Mouse (Mus musculus) cortical plate, adult 2 months (tissue): ENCODE measurements around the gene Nckap1. TPM values are rescaled to one million over a fixed set of nuclear protein-coding genes. Genes with fewer than 3 reads are reported as not detected.
"Not testable (repeated sequence)": the region's sequence is repeated elsewhere in the genome, so short reads cannot be mapped to it uniquely, and the experiment has no call there.

ENCODE experiments used
- H3K27ac ChIP-seq: fragments of 200-500 bp; 2 replicates; pipeline ENCODE4 v1.5.1; 2012; ENCODE audit warnings: low read length, control low read depth, inconsistent platforms; ENCODE audit not compliant: insufficient read depth
- H3K4me1 ChIP-seq: fragments of 200-500 bp; 2 replicates; pipeline ENCODE4 v1.6.1; 2011; ENCODE audit warnings: low read length; ENCODE audit not compliant: control insufficient read depth, insufficient read depth
- H3K4me3 ChIP-seq: fragments of 200-500 bp; 2 replicates; pipeline ENCODE4 v1.5.1; 2011; ENCODE audit warnings: mild to moderate bottlenecking, low read length, control low read depth; ENCODE audit not compliant: insufficient read depth
- CTCF ChIP-seq: fragments of 200-500 bp; IDR thresholded peaks from 2 replicates; pipeline ENCODE4 v1.5.1; 2011; ENCODE audit warnings: mild to moderate bottlenecking, control low read depth, low read length; ENCODE audit not compliant: insufficient read depth; ENCODE audit errors: extremely low read depth
- POLR2A ChIP-seq: fragments of 200-500 bp; IDR thresholded peaks from 2 replicates; pipeline ENCODE4 v1.6.1; 2011; ENCODE audit warnings: mild to moderate bottlenecking, low read length, control low read depth; ENCODE audit not compliant: insufficient read depth; ENCODE audit errors: extremely low read depth
- polyA plus RNA-seq: library from polyadenylated mRNA; depleted of rRNA; stranded (reverse); fragments of >200 nt; gene quantifications from 2 replicates; pipeline ENCODE4 v1.2.3, GENCODE M21; 2012; rRNA removed

The Nckap1 gene
- polyA plus RNA-seq, 1 experiment, result 237 TPM

- Histone ChIP-seq H3K4me1 (peaks cover 2% of the 10 kb centered on the region; the same call in 1 of the 2 replicates), H3K4me3 (no peak overlapping the region)
- TF ChIP-seq CTCF, result no peak
- no peak for TF ChIP-seq POLR2A
Measured at GRCm38 (mm10) chr2:80506051-80506802, 75.0 kb downstream of the Nckap1 start.

DNA sequence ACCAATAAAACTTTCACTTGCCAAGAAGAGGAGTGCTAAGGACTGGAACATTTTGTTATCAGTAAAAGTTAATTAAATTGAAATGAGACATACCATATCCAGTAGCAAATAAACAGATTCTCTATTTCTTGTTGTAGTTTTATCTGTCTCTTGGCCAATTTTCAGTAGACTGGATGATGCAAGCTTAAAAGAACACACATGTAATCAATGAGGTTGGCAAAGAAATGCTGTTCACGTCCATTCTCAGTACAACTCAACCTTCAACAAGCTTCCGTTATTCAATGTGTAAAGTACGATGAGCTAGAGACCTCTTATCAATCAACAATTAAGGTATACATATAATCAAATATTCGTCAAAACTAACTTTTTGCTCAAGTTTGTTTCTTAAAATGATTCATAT is 79.0 kb downstream of the Nckap1 start:
- Histone ChIP-seq H3K27ac (no peak overlapping the region), H3K4me1 (peaks cover 2% of the 10 kb centered on the region; the same call in 1 of the 2 replicates), H3K4me3 (no peak overlapping the region)
- TF ChIP-seq POLR2A (no peak), CTCF (no peak)

More at GRCm38 (mm10) chr2:80506051-80506802, 75.0 kb downstream of the Nckap1 start:
- peak overlapping the region; percentile 23; the same call in 1 of the 2 replicates for H3K27ac ChIP-seq

DNA sequence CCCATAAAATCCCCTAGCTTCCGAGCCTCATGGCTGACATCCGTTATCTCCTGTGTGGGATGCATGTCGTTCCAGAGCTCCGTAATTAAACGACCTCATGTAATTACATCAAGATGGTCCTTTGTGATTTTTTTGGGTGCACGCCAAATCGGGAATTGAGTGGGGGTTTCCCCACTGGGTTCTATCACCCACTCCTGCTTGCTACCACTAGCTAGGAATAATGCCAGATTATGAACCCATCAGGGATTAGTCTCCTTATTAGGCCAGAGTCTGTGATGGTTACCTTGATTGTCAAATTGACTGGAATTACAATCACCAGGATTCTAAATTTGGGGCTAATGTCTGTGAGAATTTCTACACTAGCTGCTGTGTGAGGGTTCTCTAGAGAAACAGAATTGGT is 85.9 kb downstream of the Nckap1 start:
- H3K4me1 ChIP-seq, H3K27ac ChIP-seq, H3K4me3 ChIP-seq: not testable (repeated sequence)

DNA sequence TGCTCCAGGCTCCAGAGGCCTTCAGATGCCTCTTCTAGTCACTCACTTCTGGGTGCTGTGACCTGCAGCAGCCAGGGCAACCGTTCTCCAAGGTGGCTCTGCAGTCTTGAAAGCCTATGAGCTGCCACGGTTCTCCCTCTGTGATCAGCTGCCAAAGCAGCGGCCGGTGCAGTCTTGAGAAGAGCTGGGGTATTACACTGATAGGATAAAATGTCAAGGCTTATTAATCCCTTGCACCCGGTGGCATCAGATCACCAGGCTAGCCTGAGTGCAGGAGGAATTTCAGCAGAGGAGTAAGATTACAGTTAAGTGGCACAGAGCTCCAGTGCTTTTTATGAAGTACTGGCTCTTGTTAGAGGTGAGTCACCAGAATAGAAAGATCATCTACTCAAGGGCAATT is 94.3 kb downstream of the Nckap1 start:
- no peak overlapping the region for H3K27ac ChIP-seq
- no peak overlapping the region for H3K4me3 ChIP-seq
- H3K4me1 ChIP-seq, result no peaks in the 10 kb centered on the region
- no peak for TF ChIP-seq CTCF
- no peak for TF ChIP-seq POLR2A

DNA sequence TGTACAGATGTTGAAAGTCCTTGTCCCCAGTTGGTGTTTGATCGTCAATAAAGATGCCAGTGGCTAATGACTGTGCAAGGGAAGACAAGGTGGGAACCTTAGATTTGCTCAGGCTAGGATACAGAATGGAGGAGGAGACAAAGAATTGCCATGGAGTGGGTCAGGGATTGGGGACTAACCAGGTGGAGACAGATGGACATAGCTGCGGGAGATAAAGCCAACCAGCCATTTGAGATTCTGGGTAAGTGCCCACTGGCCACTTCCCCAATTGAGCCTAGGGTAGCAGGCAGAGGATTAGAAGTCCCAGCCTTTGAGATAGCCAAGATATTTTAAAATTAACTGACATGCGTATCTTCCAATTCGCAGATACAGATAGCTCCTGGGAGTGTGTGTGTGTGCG is 96.2 kb downstream of the Nckap1 start:
- H3K4me3 ChIP-seq, result no peak overlapping the region
- H3K4me1 ChIP-seq, result no peaks in the 10 kb centered on the region
- no peak overlapping the region for H3K27ac ChIP-seq
- TF ChIP-seq POLR2A (no peak), CTCF (no peak)

DNA sequence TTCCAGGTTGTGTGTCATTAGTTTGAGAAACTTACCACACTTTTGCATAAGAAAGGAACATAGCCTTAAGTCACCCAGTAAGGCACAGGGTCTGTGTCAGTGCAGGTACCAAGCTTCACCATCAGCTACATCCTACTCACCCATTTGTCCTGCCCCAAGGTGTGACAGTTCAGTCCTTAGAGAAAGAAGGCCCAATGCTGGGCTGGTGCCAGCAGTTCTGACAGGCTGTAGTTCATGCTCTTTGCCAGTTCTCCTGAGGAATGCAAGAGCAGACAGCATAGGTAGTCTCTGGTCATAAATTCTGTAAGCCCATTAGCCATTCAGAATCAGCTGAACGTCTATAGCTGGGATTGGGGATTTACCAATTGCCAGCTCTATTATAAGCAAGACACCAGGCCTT is 105.3 kb downstream of the Nckap1 start:
- Histone ChIP-seq H3K4me1 (no peaks in the 10 kb centered on the region), H3K4me3 (no peak overlapping the region), H3K27ac (no peak overlapping the region)
- TF ChIP-seq CTCF (no peak), POLR2A (no peak)

- TF ChIP-seq CTCF, result no peak
- TF ChIP-seq POLR2A, result no peak
- Histone ChIP-seq H3K27ac (no peak overlapping the region), H3K4me3 (no peak overlapping the region), H3K4me1 (no peaks in the 10 kb centered on the region)
Measured at GRCm38 (mm10) chr2:80474247-80474796, 106.9 kb downstream of the Nckap1 start.

DNA sequence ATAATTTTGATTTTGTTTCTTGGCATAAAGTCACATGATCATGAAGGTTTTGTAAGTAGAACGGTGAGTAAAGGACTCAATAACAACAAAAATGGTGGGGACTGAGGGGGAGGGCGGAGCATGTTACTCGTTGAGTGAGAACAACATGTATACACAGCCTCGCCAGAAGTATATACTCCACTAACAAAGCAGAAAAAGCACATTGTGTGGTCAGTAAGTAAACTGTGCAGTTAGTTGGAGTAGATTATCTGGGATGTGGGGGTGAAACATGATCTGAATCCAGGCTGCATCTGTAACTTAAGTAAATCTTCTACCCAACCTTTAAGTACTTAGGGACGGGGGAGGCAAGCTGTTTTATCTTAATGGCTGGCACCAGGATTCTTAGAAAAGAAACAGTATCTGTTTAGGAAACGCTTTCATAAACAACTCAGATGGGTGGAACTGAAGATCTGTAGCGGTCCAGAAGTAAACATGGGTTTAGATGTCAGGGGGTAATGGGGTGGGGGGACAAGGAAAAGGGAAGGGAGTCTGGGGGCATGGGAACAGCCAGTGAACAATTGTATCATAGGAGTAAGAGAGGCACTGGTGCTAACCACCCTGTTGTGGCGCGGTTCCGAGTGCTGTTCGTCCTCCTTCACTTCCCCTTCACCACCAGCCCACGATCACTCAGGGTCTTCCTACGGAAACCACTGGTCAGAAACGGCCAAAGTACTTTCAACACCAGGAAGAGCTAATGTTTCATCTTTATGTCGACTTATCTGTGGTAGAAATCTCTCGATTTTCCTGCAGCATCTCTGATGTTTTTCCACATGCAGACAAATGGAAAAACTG is 115.0 kb downstream of the Nckap1 start:
- H3K4me3 ChIP-seq, result no peak overlapping the region
- no peak overlapping the region for H3K27ac ChIP-seq
- H3K4me1 ChIP-seq, result no peaks in the 10 kb centered on the region
- TF ChIP-seq CTCF, result no peak
- no peak for TF ChIP-seq POLR2A

- Histone ChIP-seq H3K27ac (no peak overlapping the region), H3K4me1 (no peaks in the 10 kb centered on the region), H3K4me3 (no peak overlapping the region)
- no peak for TF ChIP-seq CTCF
- no peak for TF ChIP-seq POLR2A
Measured at GRCm38 (mm10) chr2:80461827-80462226, 119.4 kb downstream of the Nckap1 start.

Other genes starting within 250 kb of the Nckap1 start
- gene Frzb, start 133.8 kb downstream of the Nckap1 start, polyA plus RNA-seq, result 13.3 and 14.3 TPM in 2 replicates
- gene Dusp19, start 35.7 kb upstream of the Nckap1 start, polyA plus RNA-seq, result 14.2 and 16.9 TPM in 2 replicates
- 20.3 and 25.6 TPM in 2 replicates for gene Nup35, start 35.9 kb upstream of the Nckap1 start, polyA plus RNA-seq